Mouse (Mus musculus) megakaryocyte progenitor cell, adult 5-6 weeks (primary cell): ENCODE measurements around the gene Exoc7. TPM values are rescaled to one million over a fixed set of nuclear protein-coding genes. Genes with fewer than 3 reads are reported as not detected.

Source experiments
- ATAC-seq: replicated peaks from 2 replicates; pipeline ENCODE4 v1.8.0; 2016; ENCODE audit warnings: mild to moderate bottlenecking, moderate TSS enrichment, inconsistent platforms; ENCODE audit not compliant: poor library complexity
- total RNA-seq, 2 experiments: library from RNA; stranded (forward) in 1 of 2; stranded (reverse) in 1 of 2; fragments of 157-497, 149-512 nt in 1 of 2; fragments of 200-1000 nt in 1 of 2; gene quantifications; 2 replicates each; pipeline versions ENCODE4 v1.2.3 to v1.2.4; 2015 to 2017

The Exoc7 gene
- 29.1 and 44.3 TPM in 2 replicates for total RNA-seq (2015)
- total RNA-seq (2017): 21.7 and 22.1 TPM in 2 replicates

GRCm38 (mm10) chr11:116307019-116307725 lies at the start of gene Exoc7:
Gene Exoc7, minus strand, starts transcription at chr11:116307233.
- ATAC-seq: no peak

GRCm38 (mm10) chr11:116354521-116354920 lies 47.5 kb upstream of the Exoc7 start:
- ATAC-seq: no peak

- no peak for ATAC-seq
These were observed 46.5 kb upstream of the Exoc7 start for GRCm38 (mm10) chr11:116353535-116353934.

GRCm38 (mm10) chr11:116351294-116351693 lies 44.3 kb upstream of the Exoc7 start:
- ATAC-seq: no peak

GRCm38 (mm10) chr11:116347955-116348354 lies 40.9 kb upstream of the Exoc7 start:
- ATAC-seq: no peak

GRCm38 (mm10) chr11:116347012-116347411 lies 40.0 kb upstream of the Exoc7 start:
- ATAC-seq: no peak

- ATAC-seq: no peak
These were observed 35.2 kb upstream of the Exoc7 start for GRCm38 (mm10) chr11:116342069-116342791.

GRCm38 (mm10) chr11:116337531-116337930 lies 30.5 kb upstream of the Exoc7 start:
- no peak for ATAC-seq

- no peak for ATAC-seq
These were observed 30.0 kb upstream of the Exoc7 start for GRCm38 (mm10) chr11:116337000-116337399.

GRCm38 (mm10) chr11:116336393-116336792 lies 29.4 kb upstream of the Exoc7 start:
- ATAC-seq: no peak

- peak; percentile 88 for ATAC-seq
These were observed 28.4 kb upstream of the Exoc7 start, which contains the start of gene Foxj1 for GRCm38 (mm10) chr11:116335244-116336036. Gene Foxj1, minus strand, starts transcription at chr11:116335399.

- ATAC-seq: no peak
These were observed 27.4 kb upstream of the Exoc7 start for GRCm38 (mm10) chr11:116334417-116334782.

- ATAC-seq: no peak
These were observed 26.7 kb upstream of the Exoc7 start for GRCm38 (mm10) chr11:116333526-116334416.

- no peak for ATAC-seq
These were observed 25.9 kb upstream of the Exoc7 start for GRCm38 (mm10) chr11:116332983-116333270.

GRCm38 (mm10) chr11:116332232-116332982 lies 25.4 kb upstream of the Exoc7 start:
- ATAC-seq: no peak

- no peak for ATAC-seq
These were observed 23.1 kb upstream of the Exoc7 start for GRCm38 (mm10) chr11:116330211-116330518.

GRCm38 (mm10) chr11:116329314-116330210 lies 22.5 kb upstream of the Exoc7 start:
- no peak for ATAC-seq

- ATAC-seq: no peak
These were observed 20.1 kb upstream of the Exoc7 start for GRCm38 (mm10) chr11:116326963-116327603.
